Mouse (Mus musculus) liver, embryonic 18 days (tissue): ENCODE data around the gene Syf2. TPM values are rescaled to one million over a fixed set of nuclear protein-coding genes. Genes with fewer than 3 reads are reported as not detected.

Experiments used
- polyA plus RNA-seq: library from polyadenylated mRNA; depleted of rRNA; stranded (reverse); fragments of >200 nt; gene quantifications from 2 replicates; pipeline ENCODE4 v1.2.3, GENCODE M21; 2012; rRNA removed

Syf2 gene
- 34.8 and 36.7 TPM in 2 replicates for polyA plus RNA-seq

DNA sequence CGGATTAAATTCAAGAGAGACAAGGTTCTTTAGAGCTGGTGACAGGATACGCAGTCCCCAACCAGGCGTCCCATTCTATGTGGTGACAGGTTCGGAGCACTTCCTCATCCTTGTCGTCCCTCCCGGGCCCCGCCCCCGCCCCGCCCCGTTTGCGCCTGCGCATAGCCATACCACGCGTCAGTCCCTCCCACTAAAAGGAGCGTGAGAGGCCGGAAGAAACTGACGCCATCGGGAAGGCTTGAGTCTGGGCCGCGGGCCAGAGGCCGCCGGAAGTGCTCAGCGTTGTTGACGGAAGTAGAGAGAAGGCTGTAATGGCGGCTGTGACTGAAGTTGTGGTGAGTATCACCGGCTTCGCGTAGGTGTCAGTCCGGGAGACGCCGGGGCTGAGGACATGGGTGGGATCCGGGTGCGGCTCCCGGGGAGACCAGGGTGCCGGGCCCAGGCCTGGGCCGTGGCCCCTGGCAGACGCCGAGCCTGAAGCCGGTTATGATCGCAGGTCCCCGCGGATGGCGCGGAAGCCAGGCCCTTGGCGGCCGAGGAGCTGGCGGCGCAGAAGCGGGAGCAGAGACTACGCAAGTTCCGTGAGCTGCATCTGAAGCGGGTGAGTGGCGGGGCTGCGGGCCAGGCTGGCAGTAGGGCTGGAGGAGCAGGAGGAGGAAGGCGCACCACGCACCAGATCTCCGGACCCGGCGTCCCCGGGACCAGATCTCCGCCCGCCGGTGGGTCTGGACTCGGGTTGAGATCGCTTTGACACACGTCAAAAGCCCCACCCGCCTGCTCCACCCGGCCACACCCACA lies at the start of gene Syf2:
Gene Syf2, plus strand, starts transcription at position 215 of the 798 bp plus-strand sequence.

DNA sequence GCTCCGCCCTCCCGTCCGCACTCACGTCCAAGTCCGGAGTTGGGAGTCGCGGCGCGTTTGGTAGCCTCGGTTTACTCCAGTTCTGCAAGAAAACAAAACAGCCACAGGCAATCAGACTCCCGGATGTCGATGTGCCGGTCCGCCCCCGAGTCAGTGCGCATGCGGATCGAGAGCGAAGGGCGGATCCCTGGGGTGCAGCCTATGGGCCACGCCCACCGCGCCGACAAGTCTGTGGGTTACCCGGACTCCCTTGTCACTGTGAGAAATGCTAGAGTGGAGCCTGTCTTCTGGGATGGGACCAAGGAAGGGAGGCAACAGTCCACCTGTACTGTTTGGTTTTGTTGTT lies 15.9 kb upstream of the Syf2 start, which contains the start of gene Tmem50a:
Gene Tmem50a, minus strand, starts transcription at position 161 of the 346 bp plus-strand sequence.

DNA sequence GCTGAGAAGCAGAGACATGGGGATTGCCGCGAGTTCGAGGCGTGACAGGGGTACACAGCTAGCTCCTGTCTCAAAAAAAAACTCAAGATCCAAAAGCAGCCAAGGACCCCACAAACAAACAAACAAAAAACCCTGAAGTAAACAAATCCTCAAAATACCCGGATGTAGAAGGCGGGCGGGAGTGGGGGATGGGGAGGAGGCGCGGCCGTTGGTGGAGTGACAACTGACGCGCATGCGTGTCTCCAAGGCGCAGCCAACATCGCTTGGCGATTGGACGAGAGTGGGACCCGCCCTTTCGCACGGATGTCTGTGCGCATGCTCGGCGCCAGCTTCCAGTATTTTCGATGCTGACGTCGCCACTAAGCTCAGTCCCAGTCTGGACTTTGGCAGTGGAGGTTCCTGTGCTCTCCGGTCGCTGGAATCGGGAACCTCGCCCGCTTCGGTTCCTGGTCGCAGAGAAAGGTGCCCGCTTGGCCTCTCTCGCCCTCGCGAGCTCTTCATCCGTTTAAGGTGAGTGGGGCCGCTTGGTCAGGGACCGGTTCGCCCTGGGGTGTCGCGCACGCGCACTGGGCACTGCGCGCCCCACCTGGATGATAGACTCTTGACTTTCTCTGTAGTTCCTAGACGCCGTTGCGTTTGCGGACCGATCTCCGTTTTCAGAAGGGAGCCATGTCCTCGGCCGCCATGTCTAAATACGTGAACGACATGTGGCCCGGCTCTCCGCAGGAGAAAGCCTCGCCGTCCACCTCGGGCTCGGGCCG lies 7.3 kb upstream of the Syf2 start, which contains the start of gene Rsrp1:
Gene Rsrp1, plus strand, starts transcription at position 335 of the 761 bp plus-strand sequence.

Other genes with a start within 250 kb of the Syf2 start
- 2.0 and 2.5 TPM in 2 replicates for gene Man1c1, start 226.6 kb upstream of the Syf2 start, polyA plus RNA-seq
- 7.2 and 7.9 TPM in 2 replicates for gene Ldlrap1, start 162.9 kb upstream of the Syf2 start, polyA plus RNA-seq
- gene Maco1, start 77.6 kb upstream of the Syf2 start, polyA plus RNA-seq: 8.3 and 9.2 TPM in 2 replicates
- 109 and 117 TPM in 2 replicates for gene Rhd, start 66.4 kb upstream of the Syf2 start, polyA plus RNA-seq
- gene Tmem50a, start 15.9 kb upstream of the Syf2 start, polyA plus RNA-seq: 68.0 and 69.2 TPM in 2 replicates
- gene Rsrp1, start 7.3 kb upstream of the Syf2 start, polyA plus RNA-seq: 306 and 352 TPM in 2 replicates
- gene Runx3, start 189.8 kb downstream of the Syf2 start, polyA plus RNA-seq: 0.46 and 0.55 TPM in 2 replicates